Mouse (Mus musculus) cerebellum, adult 2 months (tissue): ENCODE measurements around the gene Smyd3.

ENCODE experiments used
- CTCF ChIP-seq: fragments of 200-500 bp; IDR thresholded peaks from 2 replicates; pipeline ENCODE4 v1.5.1; 2011; ENCODE audit warnings: low read depth, mild to moderate bottlenecking, control low read depth, low read length, moderate library complexity, borderline replicate concordance; ENCODE audit not compliant: insufficient read depth
- POLR2A ChIP-seq: fragments of 200-500 bp; IDR thresholded peaks from 2 replicates; pipeline ENCODE4 v1.6.1; 2011; ENCODE audit warnings: low read length, control low read depth, borderline replicate concordance; ENCODE audit not compliant: insufficient read depth

DNA sequence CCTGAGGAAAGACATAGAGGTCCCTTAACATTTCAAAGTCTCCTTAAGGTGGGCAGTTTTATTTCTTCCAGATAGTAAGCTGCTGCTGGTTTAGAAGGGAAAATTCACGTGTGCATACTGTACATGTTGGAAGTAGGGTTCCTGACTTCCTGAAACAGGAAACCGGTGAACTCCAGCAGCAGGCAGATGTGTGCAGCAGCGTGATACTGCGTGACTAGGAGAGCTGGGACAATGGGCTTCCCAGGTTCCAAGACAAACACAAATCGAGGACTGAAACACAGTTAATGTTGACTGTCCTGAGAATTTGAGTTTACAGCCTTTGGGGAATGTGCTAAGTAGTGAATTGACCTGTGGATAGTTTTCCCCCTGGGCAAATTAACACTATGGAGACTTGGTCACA is 434.7 kb downstream of the Smyd3 start:
- no peak for TF ChIP-seq CTCF
- no peak for TF ChIP-seq POLR2A
